Mouse (Mus musculus) C2C12 (cell line): ENCODE results near the gene Aadacl3. TPM values are rescaled to one million over a fixed set of nuclear protein-coding genes. Genes with fewer than 3 reads are reported as not detected.

Source experiments
- H3K27me3 ChIP-seq: one replicate; pipeline ENCODE4 v1.6.1; 2011; ENCODE audit not compliant: control insufficient read depth, insufficient read depth, insufficient read length
- H3K36me3 ChIP-seq: one replicate; pipeline ENCODE4 v1.6.1; 2011; ENCODE audit not compliant: control insufficient read depth, insufficient read depth
- H3K4me3 ChIP-seq: one replicate; pipeline ENCODE4 v1.5.1; 2011; ENCODE audit warnings: mild to moderate bottlenecking, control low read depth; ENCODE audit not compliant: poor library complexity, insufficient read depth, severe bottlenecking
- H3K79me2 ChIP-seq: one replicate; pipeline ENCODE4 v1.6.1; 2011; ENCODE audit not compliant: control insufficient read depth, insufficient read depth
- H3K79me3 ChIP-seq: one replicate; pipeline ENCODE4 v1.6.1; 2011; ENCODE audit warnings: low read depth, control low read depth
- H3ac ChIP-seq: one replicate; pipeline ENCODE3; 2011; ENCODE audit warnings: low read depth; ENCODE audit not compliant: control insufficient read depth, insufficient read length
- CEBPB ChIP-seq: IDR thresholded peaks from one replicate; pipeline ENCODE4 v1.6.1; 2011; ENCODE audit warnings: low read depth, mild to moderate bottlenecking, control low read depth, moderate library complexity
- CTCF ChIP-seq: IDR thresholded peaks from one replicate; pipeline ENCODE4 v1.5.1; 2011; ENCODE audit not compliant: control insufficient read depth, insufficient read depth, insufficient read length
- FOSL1 ChIP-seq: IDR thresholded peaks from one replicate; pipeline ENCODE4 v1.8.0; 2011; ENCODE audit warnings: mild to moderate bottlenecking, low read length; ENCODE audit not compliant: poor library complexity, insufficient read depth, severe bottlenecking
- MAX ChIP-seq: IDR thresholded peaks from one replicate; pipeline ENCODE4 v1.6.1; 2011; ENCODE audit warnings: mild to moderate bottlenecking, control low read depth
- MYOD1 ChIP-seq: IDR thresholded peaks from one replicate; pipeline ENCODE4 v1.6.1; 2011; ENCODE audit warnings: low read depth; ENCODE audit not compliant: control insufficient read depth, insufficient read length
- MYOG ChIP-seq: IDR thresholded peaks from one replicate; pipeline ENCODE4 v1.6.1; 2011; ENCODE audit not compliant: control insufficient read depth, insufficient read length; ENCODE audit errors: extremely low read depth
- USF1 ChIP-seq: IDR thresholded peaks from one replicate; pipeline ENCODE4 v1.6.1; 2011; ENCODE audit warnings: low read depth, mild to moderate bottlenecking, control low read depth, moderate library complexity
- polyA plus RNA-seq: library from polyadenylated mRNA; unstranded; fragments of >200 nt; fragmentation: generic; extraction: Trizol; gene quantifications from one replicate; pipeline ENCODE4 v1.2.1, GENCODE M21; 2012; ENCODE audit warnings: missing spikeins

Aadacl3 gene
- polyA plus RNA-seq, 1 experiment, result not detected

DNA sequence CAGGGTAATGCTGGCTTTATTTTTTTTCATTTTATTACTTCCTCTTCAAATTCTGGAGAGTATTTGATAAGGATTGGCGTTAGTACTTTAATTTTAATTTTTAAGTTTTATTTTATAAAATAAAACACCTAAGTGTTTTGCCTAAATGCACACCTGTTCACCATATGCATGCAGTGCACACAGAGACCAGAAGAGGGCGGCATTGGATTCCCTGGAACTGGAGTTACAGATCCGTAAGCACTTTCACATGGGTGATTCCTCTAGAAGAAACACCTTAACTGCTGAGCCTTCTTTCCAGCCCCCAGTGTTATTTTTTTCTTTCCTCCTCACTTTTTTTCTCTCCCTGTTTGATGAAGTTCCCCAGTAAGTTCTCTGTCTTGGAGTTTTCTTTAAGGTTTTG lies 34.7 kb downstream of the Aadacl3 start:
- no peak for TF ChIP-seq CTCF
- no peak for TF ChIP-seq USF1
- TF ChIP-seq MYOG, result no peak
- TF ChIP-seq CEBPB, result no peak
- TF ChIP-seq MYOD1, result no peak
- no peak for TF ChIP-seq FOSL1
- TF ChIP-seq MAX, result no peak

DNA sequence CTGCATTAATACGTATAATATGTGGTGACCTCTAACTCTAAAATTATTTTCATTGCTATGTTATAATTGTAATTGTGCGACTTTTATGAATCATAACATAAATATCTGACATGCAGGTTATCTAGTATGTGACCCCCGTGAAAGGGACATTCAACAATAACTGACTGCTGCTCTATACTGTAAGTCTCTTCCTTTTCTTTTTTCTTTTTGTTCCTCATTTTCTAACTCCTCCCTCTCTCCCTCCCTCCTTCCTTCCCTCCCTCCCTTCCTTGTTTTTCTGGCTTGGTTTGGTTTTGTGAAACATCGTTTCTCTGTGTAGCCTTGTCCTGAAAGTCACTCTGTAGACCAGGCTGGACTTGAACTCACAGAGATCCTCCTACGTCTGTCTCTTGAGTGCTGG lies 39.0 kb downstream of the Aadacl3 start:
- TF ChIP-seq MAX, result no peak
- TF ChIP-seq MYOD1, result no peak
- TF ChIP-seq CTCF, result no peak
- no peak for TF ChIP-seq FOSL1
- no peak for TF ChIP-seq MYOG
- no peaks in the 10 kb centered on the region for H3K79me3 ChIP-seq
- no peaks in the 10 kb centered on the region for H3K27me3 ChIP-seq
- no peak overlapping the region for H3K4me3 ChIP-seq
- H3ac ChIP-seq, result no peak overlapping the region
- H3K79me2 ChIP-seq, result no peaks in the 10 kb centered on the region
- H3K36me3 ChIP-seq, result no peaks in the 10 kb centered on the region

More for the DNA sequence above, 34.7 kb downstream of the Aadacl3 start:
- Histone ChIP-seq H3K27me3 (no peaks in the 10 kb centered on the region), H3K36me3 (no peaks in the 10 kb centered on the region), H3ac (no peak overlapping the region), H3K4me3 (no peak overlapping the region), H3K79me3 (no peaks in the 10 kb centered on the region), H3K79me2 (no peaks in the 10 kb centered on the region)

DNA sequence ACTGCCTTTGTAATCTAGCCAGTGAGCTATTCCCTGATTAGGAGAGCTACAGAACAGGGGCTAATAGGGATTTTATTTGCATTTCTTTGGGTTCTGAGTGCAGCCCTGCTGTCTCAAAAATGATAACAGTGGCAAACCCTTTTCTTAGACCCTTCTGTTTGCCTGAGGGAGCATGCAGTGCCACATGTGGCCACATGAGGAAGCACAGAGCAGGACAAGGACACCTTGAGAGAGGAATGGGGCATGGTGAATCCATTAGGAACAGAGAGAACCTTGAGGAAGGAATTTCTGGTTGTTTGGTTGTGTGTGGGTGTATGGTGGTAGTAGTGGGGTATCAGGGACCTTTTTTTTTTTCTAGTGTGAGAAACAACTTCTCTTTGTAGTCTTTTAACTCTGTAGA lies 42.9 kb downstream of the Aadacl3 start:
- H3K27me3 ChIP-seq, result no peaks in the 10 kb centered on the region
- H3K36me3 ChIP-seq, result no peaks in the 10 kb centered on the region
- no peak overlapping the region for H3ac ChIP-seq
- no peak for TF ChIP-seq CTCF
- TF ChIP-seq CEBPB, result no peak
- no peak for TF ChIP-seq MYOG
- TF ChIP-seq MAX, result no peak
- no peak for TF ChIP-seq MYOD1
- TF ChIP-seq FOSL1, result no peak
- no peak for TF ChIP-seq USF1
- H3K79me2 ChIP-seq, result no peaks in the 10 kb centered on the region
- no peaks in the 10 kb centered on the region for H3K79me3 ChIP-seq
- H3K4me3 ChIP-seq, result no peak overlapping the region

DNA sequence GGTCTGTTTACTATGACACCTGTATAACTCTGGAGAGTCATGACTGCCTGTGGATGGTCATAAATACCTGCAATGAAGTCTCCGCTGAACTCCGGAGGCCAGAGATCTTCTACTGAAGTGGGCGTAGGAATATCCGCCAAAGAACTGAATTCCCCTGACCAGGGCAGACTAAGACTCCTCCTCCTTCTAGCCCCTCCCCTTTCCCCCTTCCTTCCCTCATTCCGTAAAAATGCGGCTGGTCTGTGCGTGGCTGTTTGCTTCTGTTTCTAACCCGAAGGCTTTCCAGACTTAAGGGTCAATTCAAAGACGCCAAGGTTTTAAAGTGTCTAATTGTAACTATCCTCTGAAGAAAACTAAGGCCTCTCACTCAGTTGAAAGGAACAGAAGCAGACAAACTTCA lies 55.3 kb downstream of the Aadacl3 start, which contains the start of gene Pramef12:
Gene Pramef12, minus strand, starts transcription at position 175 of the 400 bp plus-strand sequence.
- no peak within 1 kb of the TSS for H3K4me3 ChIP-seq
- H3ac ChIP-seq, result no peak within 1 kb of the TSS
- no peak for TF ChIP-seq MAX
- TF ChIP-seq FOSL1, result no peak
- TF ChIP-seq CEBPB, result no peak
- no peak for TF ChIP-seq CTCF
- TF ChIP-seq MYOG, result no peak
- no peaks in the 10 kb centered on the region for H3K79me2 ChIP-seq
- H3K36me3 ChIP-seq, result no peaks in the 10 kb centered on the region
- H3K79me3 ChIP-seq, result no peaks in the 10 kb centered on the region
- H3K27me3 ChIP-seq, result no peaks in the 10 kb centered on the region

DNA sequence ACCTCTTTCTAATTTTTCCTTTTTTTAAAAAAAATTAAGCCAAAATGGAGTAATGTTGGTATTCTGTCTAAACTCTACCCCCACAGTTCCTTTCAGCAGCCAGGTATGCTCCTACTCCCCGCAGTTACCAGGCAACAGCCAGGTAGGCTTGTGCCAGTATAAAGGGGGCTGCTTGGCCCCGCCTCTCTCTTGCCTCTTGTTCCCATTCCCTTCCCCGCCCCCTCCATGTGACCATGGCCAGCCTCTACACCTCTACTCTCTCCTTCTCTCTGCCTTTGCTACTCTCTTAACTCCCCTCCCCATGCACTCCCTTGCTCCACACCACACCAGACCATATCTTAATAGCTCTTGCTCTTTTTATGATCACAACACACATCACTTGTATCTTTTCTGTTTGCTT lies 57.3 kb downstream of the Aadacl3 start:
- TF ChIP-seq CTCF (no peak), CEBPB (no peak), FOSL1 (no peak), MYOD1 (no peak), USF1 (no peak), MYOG (no peak), MAX (no peak)
- H3K79me2 ChIP-seq, result no peaks in the 10 kb centered on the region
- no peaks in the 10 kb centered on the region for H3K27me3 ChIP-seq
- H3K36me3 ChIP-seq, result no peaks in the 10 kb centered on the region
- no peaks in the 10 kb centered on the region for H3K79me3 ChIP-seq
- no peak overlapping the region for H3ac ChIP-seq
- no peak overlapping the region for H3K4me3 ChIP-seq

DNA sequence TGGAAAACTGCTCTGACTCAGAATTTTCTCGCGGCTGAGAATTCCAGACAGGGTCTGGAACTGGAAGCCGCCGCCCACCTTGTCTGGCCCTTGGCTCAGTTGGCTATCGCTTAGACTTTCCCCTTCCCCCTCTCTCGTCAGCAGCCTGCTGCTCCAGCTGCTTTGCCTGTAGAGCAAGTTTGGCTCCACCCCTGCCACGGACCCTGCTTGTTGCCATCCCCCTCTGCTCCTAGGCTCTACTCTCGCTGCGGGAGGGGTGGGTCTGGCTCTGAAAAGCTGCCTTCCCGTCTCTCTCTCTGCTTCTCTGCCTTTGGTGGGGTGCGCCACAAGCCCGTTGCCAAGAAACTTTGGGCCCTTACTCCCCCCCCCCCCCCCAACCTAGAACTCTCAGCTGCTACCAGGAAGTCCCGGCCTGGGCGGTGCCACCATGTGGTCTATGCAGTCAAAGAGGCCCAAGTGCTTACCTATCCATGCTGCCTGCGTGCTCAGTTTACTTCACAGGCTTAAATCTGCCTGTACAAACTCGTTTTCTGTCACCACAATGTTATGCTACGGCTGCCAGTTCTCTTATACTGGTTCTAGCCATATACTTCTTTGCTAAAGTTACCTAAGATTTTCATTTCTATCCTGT lies 59.0 kb downstream of the Aadacl3 start:
- Histone ChIP-seq H3K79me2 (no peaks in the 10 kb centered on the region), H3K4me3 (no peak overlapping the region), H3ac (no peak overlapping the region), H3K36me3 (no peaks in the 10 kb centered on the region), H3K79me3 (no peaks in the 10 kb centered on the region), H3K27me3 (no peaks in the 10 kb centered on the region)
- TF ChIP-seq MYOD1 (no peak), MYOG (no peak), CTCF (no peak), MAX (no peak), FOSL1 (no peak), USF1 (no peak), CEBPB (no peak)

Other genes with a start within 250 kb of the Aadacl3 start
- gene Pramel5, start 183.3 kb downstream of the Aadacl3 start, polyA plus RNA-seq, result not detected
- gene Gm13128, start 133.5 kb downstream of the Aadacl3 start, polyA plus RNA-seq, result not detected
- 0.05 TPM for gene Gm13119, start 105.8 kb downstream of the Aadacl3 start, polyA plus RNA-seq
- not detected for gene Pramef20, start 85.8 kb downstream of the Aadacl3 start, polyA plus RNA-seq
- not detected for gene Pramef12, start 55.3 kb downstream of the Aadacl3 start, polyA plus RNA-seq
- not detected for gene 1700012P22Rik, start 25.0 kb downstream of the Aadacl3 start, polyA plus RNA-seq
- gene Gm9944, start 10.4 kb downstream of the Aadacl3 start, polyA plus RNA-seq, result not detected
- gene 9430007A20Rik, start 56.1 kb upstream of the Aadacl3 start, polyA plus RNA-seq, result not detected
- gene Gm13124, start 101.4 kb upstream of the Aadacl3 start, polyA plus RNA-seq, result not detected
- not detected for gene Aadacl4, start 150.0 kb upstream of the Aadacl3 start, polyA plus RNA-seq
- gene Gm436, start 222.6 kb upstream of the Aadacl3 start, polyA plus RNA-seq, result not detected